Mouse (Mus musculus) CH12.LX (cell line): ENCODE data around the gene Pbx2. TPM values are rescaled to one million over a fixed set of nuclear protein-coding genes. Genes with fewer than 3 reads are reported as not detected.

ENCODE experiments used
- DNase-seq: peaks from one replicate; pipeline ENCODE4 v3.0.0-alpha.2; 2013; ENCODE audit errors: extremely low read depth
- H3K27ac ChIP-seq: 2 replicates; pipeline ENCODE4 v1.5.1; 2012; ENCODE audit warnings: low read depth, mild to moderate bottlenecking, control low read depth, moderate library complexity; ENCODE audit not compliant: insufficient read depth
- H3K27me3 ChIP-seq: replicated peaks from 2 replicates; pipeline ENCODE3; 2012; ENCODE audit warnings: inconsistent platforms
- H3K36me3 ChIP-seq, 2 experiments: replicated peaks in 1 of 2; 2 replicates each; pipeline versions ENCODE3 to v1.6.1; 2012; ENCODE audit warnings: inconsistent platforms in 1 of 2, low read length in 1 of 2, mild to moderate bottlenecking in 1 of 2, mixed read lengths in 1 of 2, moderate library complexity in 1 of 2; ENCODE audit not compliant: control insufficient read depth in 1 of 2, insufficient read depth in 1 of 2
- H3K4me1 ChIP-seq, 2 experiments: 2 replicates each; pipeline ENCODE4 v1.6.1; 2012; ENCODE audit warnings: inconsistent platforms in 1 of 2, moderate library complexity in 1 of 2; ENCODE audit not compliant: insufficient read depth in 2 of 2, control insufficient read depth in 1 of 2
- H3K4me2 ChIP-seq: 2 replicates; pipeline ENCODE4 v1.6.1; 2012; ENCODE audit warnings: low read depth, mild to moderate bottlenecking, control low read depth; ENCODE audit not compliant: poor library complexity, insufficient read depth, severe bottlenecking
- H3K4me3 ChIP-seq, 3 experiments: fragments of 150-350 bp in 1 of 3; sonication (generic) in 1 of 3; replicated peaks in 1 of 3; 2 replicates each; pipeline versions ENCODE3 to v1.5.1; 2011 to 2012; ENCODE audit warnings: low read depth in 2 of 3, low read length in 2 of 3, mild to moderate bottlenecking in 2 of 3, moderate library complexity in 2 of 3, control low read depth in 1 of 3, improper control_type of control experiment in 1 of 3, inconsistent platforms in 1 of 3, mixed read lengths in 1 of 3; ENCODE audit not compliant: poor library complexity in 1 of 3
- H3K79me2 ChIP-seq: replicated peaks from 2 replicates; pipeline ENCODE4 v1.6.1; 2012; ENCODE audit warnings: mild to moderate bottlenecking, moderate library complexity; ENCODE audit not compliant: control insufficient read depth, poor library complexity, insufficient read depth, severe bottlenecking; ENCODE audit errors: extremely low read depth
- H3K9ac ChIP-seq: 2 replicates; pipeline ENCODE4 v1.6.1; 2012; ENCODE audit warnings: low read depth, mild to moderate bottlenecking, control low read depth, moderate library complexity; ENCODE audit not compliant: insufficient read depth
- H3K9me3 ChIP-seq: replicated peaks from 2 replicates; pipeline ENCODE3; 2012; ENCODE audit warnings: low read length, inconsistent platforms, mixed read lengths
- CTCF ChIP-seq, 2 experiments: IDR thresholded peaks in 1 of 2; conservative IDR thresholded peaks in 1 of 2; 2 replicates each; pipeline ENCODE4 v1.5.1; 2011 to 2012; ENCODE audit warnings: low read depth in 2 of 2, low read length in 2 of 2, improper control_type of control experiment in 1 of 2, inconsistent platforms in 1 of 2, mild to moderate bottlenecking in 1 of 2, moderate library complexity in 1 of 2
- GABPA ChIP-seq: IDR thresholded peaks from 2 replicates; pipeline ENCODE4 v1.6.1; 2012; ENCODE audit warnings: low read depth, low read length, improper control_type of control experiment, inconsistent platforms; ENCODE audit not compliant: insufficient replicate concordance
- JUND ChIP-seq: conservative IDR thresholded peaks from 2 replicates; pipeline ENCODE4 v1.6.1; 2011; ENCODE audit warnings: low read depth, low read length, improper control_type of control experiment
- KAT2A ChIP-seq: IDR thresholded peaks from 2 replicates; pipeline ENCODE4 v1.6.1; 2012; ENCODE audit warnings: low read length, improper control_type of control experiment, inconsistent platforms; ENCODE audit not compliant: insufficient replicate concordance
- MAFK ChIP-seq: IDR thresholded peaks from 2 replicates; pipeline ENCODE4 v1.6.1; 2011; ENCODE audit warnings: low read length, improper control_type of control experiment; ENCODE audit not compliant: insufficient replicate concordance
- MAZ ChIP-seq: IDR thresholded peaks from 2 replicates; pipeline ENCODE4 v1.6.1; 2012; ENCODE audit warnings: low read depth, mild to moderate bottlenecking, inconsistent platforms, low read length, improper control_type of control experiment, moderate library complexity
- POLR2A ChIP-seq: IDR thresholded peaks from 2 replicates; pipeline ENCODE4 v1.6.1; 2011; ENCODE audit warnings: low read depth, mild to moderate bottlenecking, improper control_type of control experiment, low read length
- SMC3 ChIP-seq: IDR thresholded peaks from 2 replicates; pipeline ENCODE4 v1.6.1; 2011; ENCODE audit warnings: low read depth, low read length, improper control_type of control experiment
- TBP ChIP-seq: conservative IDR thresholded peaks from 2 replicates; pipeline ENCODE4 v1.6.1; 2011; ENCODE audit warnings: low read depth, low read length, improper control_type of control experiment
- TCF12 ChIP-seq: IDR thresholded peaks from 2 replicates; pipeline ENCODE4 v1.6.1; 2014; ENCODE audit warnings: low read depth, mild to moderate bottlenecking, inconsistent platforms, low read length, improper control_type of control experiment
- UBTF ChIP-seq: IDR thresholded peaks from 2 replicates; pipeline ENCODE4 v1.6.1; 2012; ENCODE audit warnings: low read depth, mild to moderate bottlenecking, inconsistent platforms, low read length, improper control_type of control experiment, moderate library complexity
- USF1 ChIP-seq: IDR thresholded peaks from 2 replicates; pipeline ENCODE4 v1.6.1; 2014; ENCODE audit warnings: low read depth, mild to moderate bottlenecking, inconsistent platforms, low read length, improper control_type of control experiment
- dilution Hi-C: fragments of 300-500 bp; cut with MboI; formaldehyde crosslinking; loops from 2 replicates; pipeline ENCODE4 v1.14.3; 2020; ENCODE audit warnings: low sequenced_read_pairs; ENCODE audit not compliant: extremely low pct_unique_long_range_greater_than_20kb, extremely low pct_ligation_motif_present
- in situ Hi-C: fragments of 300-500 bp; cut with MboI; formaldehyde crosslinking; loops from 3 replicates; pipeline ENCODE4 v1.14.3; 2019; ENCODE audit warnings: low sequenced_read_pairs, low pct_ligation_motif_present, low pct_unique_long_range_greater_than_20kb, mixed read lengths
- polyA plus RNA-seq: library from polyadenylated mRNA; unstranded; fragments of >175 nt; gene quantifications from 2 replicates; pipeline ENCODE4 v1.2.1, GENCODE M21; 2012; ENCODE audit warnings: low read depth; ENCODE audit not compliant: insufficient read length
- total RNA-seq, 2 experiments: library from RNA; depleted of rRNA; stranded (reverse); fragments of 300-350 nt in 1 of 2; fragments of >200 nt in 1 of 2; gene quantifications; 2 replicates each; pipeline ENCODE4 v1.2.3; 2012 to 2014

The Pbx2 gene
- total and polyA plus RNA-seq, 3 experiments = 30.0 to 50.5 (median 41.0) TPM

DNA sequence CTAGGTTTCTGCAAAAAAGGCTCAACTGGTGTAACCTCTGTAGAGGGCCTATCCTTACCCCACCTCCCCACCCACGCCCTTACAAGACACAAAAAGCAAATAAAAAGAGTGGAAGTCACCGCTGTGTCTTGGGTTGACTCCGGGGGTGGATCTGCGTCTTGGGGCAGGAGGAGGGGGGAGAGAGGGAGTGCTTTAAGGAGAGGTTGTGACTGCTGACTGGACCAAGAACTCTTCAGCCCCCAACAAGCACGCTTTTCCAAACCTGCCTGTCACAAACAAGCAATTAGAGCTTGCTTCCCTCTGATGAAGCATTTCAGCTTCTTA is 37.5 kb downstream of the Pbx2 start:
- Histone ChIP-seq H3K4me3 (no peak overlapping the region), H3K27ac (no peak overlapping the region), H3K4me2 (no peak overlapping the region), H3K9ac (no peak overlapping the region), H3K9me3 (peaks cover 2% of the 10 kb centered on the region), H3K4me1 (peaks cover 2 to 3% of the 10 kb centered on the region in 2 experiments; a peak in 2 of 4 replicates), H3K27me3 (peaks cover 57% of the 10 kb centered on the region), H3K36me3 (no peaks in the 10 kb centered on the region), H3K79me2 (no peaks in the 10 kb centered on the region)
- dilution Hi-C loops (no loop called here), in situ Hi-C loops (no loop called here)
- TF ChIP-seq GABPA (no peak), USF1 (no peak), SMC3 (no peak), TBP (no peak), CTCF (conservative IDR thresholded peaks at IDR 0.05 in 1 of 2, IDR thresholded peaks at IDR 0.05 in 1 of 2; ENCODE audit: low read depth in 2 of 2, low read length in 2 of 2) (no peak), TCF12 (no peak)
- no peak for DNase-seq

DNA sequence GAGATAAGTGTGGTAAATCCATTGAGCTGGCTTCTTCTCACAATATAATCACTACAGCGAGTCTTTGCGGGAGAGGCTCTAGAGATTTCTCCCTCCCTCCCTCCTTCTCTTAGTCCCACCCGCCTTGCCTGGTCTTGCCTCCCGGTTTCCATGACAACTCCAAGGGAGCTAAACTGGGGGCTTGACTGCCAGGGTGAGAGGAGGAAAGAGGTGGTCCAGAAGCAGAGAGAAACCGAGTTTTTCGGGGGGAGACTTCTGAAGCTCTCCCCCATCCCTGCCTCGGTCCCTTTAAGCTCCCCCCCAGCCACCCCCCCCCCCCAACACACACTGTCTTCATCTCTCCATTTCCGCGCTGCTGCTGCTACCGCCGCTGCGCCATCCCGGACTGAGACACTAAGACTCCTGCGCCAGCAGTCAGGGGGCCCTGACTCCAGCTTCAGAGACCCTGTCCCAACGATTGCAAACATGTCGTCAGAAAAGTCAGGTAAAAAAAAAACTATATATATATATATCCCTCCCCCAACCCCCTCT is 38.2 kb downstream of the Pbx2 start, which contains the start of gene Prrt1:
Prrt1 (plus strand) TSS at position 313 of the 531 bp plus-strand sequence.
- H3K4me1 ChIP-seq = peaks cover 2 to 3% of the 10 kb centered on the region in 2 experiments; a peak in 2 of 4 replicates
- TF ChIP-seq JUND = no peak
- TF ChIP-seq KAT2A = no peak
- TF ChIP-seq TBP = no peak
- TF ChIP-seq GABPA = no peak
- in situ Hi-C loops (no loop called here), dilution Hi-C loops (no loop called here)
- H3K9ac ChIP-seq = no peak within 1 kb of the TSS
- no peak within 1 kb of the TSS for H3K4me3 ChIP-seq
- peaks cover 64% of the 10 kb centered on the region for H3K27me3 ChIP-seq
- H3K4me2 ChIP-seq = no peak within 1 kb of the TSS
- no peak within 1 kb of the TSS for H3K27ac ChIP-seq
- no peaks in the 10 kb centered on the region for H3K79me2 ChIP-seq
- H3K9me3 ChIP-seq = peaks cover 2% of the 10 kb centered on the region
- H3K36me3 ChIP-seq = no peaks in the 10 kb centered on the region
- DNase-seq = no peak

DNA sequence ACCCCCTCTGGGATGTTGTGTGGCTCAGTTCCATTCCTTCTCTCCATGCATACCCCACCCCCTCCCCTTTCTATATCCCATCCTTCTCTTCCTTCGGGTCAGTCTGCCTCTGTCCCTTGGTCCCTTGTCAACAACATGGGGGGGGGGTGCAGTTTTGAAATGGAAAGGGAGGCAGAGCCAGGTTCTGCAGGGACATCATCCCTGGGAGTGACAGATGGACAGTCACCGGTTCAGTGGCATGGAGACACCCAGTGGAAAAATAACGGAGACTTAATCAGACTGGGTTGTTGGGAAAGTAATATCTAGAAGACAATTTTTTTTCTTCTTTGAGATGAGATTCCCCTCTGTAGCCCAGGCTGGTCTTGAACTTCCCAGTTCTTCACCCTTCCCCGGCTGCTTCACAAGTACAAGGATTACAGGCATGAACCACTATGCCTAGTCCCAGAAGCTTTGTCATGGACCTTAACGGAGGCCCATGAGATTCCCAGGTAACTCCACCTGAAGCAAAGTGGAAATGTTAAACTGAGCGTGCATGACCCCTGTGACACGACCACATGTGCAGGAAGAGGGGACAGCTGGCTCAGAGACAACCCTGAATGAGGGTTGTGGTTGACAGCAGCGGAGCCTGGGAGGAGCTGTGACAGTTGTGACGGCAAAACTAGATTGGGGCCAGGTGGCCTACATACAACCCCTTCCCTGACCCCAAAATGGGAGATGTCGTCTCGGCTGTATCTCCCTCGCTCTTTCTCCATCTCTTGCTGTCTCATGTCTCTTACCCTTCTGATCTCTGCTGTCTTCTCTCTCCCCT is 38.9 kb downstream of the Pbx2 start:
- no peak for TF ChIP-seq TCF12
- TF ChIP-seq MAZ = no peak
- TF ChIP-seq UBTF = no peak
- TF ChIP-seq SMC3 = no peak
- TF ChIP-seq MAFK = no peak
- TF ChIP-seq POLR2A = no peak
- in situ Hi-C loops = no loop called here
- H3K27me3 ChIP-seq = peaks cover 67% of the 10 kb centered on the region

More for the DNA sequence above, 38.9 kb downstream of the Pbx2 start:
- H3K9ac ChIP-seq = no peak overlapping the region
- no peak overlapping the region for H3K4me2 ChIP-seq
- H3K4me3 ChIP-seq = no peak overlapping the region
- dilution Hi-C loops = no loop called here
- DNase-seq = no peak
- H3K79me2 ChIP-seq = no peaks in the 10 kb centered on the region
- no peak overlapping the region for H3K27ac ChIP-seq
- no peaks in the 10 kb centered on the region for H3K36me3 ChIP-seq
- peaks cover 2 to 3% of the 10 kb centered on the region in 2 experiments; a peak in 2 of 4 replicates for H3K4me1 ChIP-seq
- peaks cover 2% of the 10 kb centered on the region for H3K9me3 ChIP-seq
